Mouse (Mus musculus) heart, adult 2 months (tissue): ENCODE data around the gene Bend6. TPM values are rescaled to one million over a fixed set of nuclear protein-coding genes. Genes with fewer than 3 reads are reported as not detected.

Experiments used
- DNase-seq, 2 experiments: peaks; one replicate each; pipeline ENCODE4 v3.0.0; 2021
- H3K27ac ChIP-seq: fragments of 200-600 bp; 2 replicates; pipeline ENCODE4 v1.8.1; 2022
- H3K27me3 ChIP-seq: fragments of 200-500 bp; 2 replicates; pipeline ENCODE4 v1.6.1; 2012; ENCODE audit warnings: mild to moderate bottlenecking, low read length, inconsistent platforms, mixed read lengths; ENCODE audit not compliant: control insufficient read depth, insufficient read depth
- H3K36me3 ChIP-seq: fragments of 200-500 bp; 2 replicates; pipeline ENCODE4 v1.6.1; 2012; ENCODE audit warnings: low read length, inconsistent platforms; ENCODE audit not compliant: control insufficient read depth, insufficient read depth
- H3K4me1 ChIP-seq: fragments of 200-500 bp; 2 replicates; pipeline ENCODE4 v1.6.1; 2011; ENCODE audit warnings: low read length; ENCODE audit not compliant: control insufficient read depth, insufficient read depth
- H3K4me3 ChIP-seq: fragments of 200-600 bp; 2 replicates; pipeline ENCODE4 v1.8.1; 2022
- H3K79me2 ChIP-seq: fragments of 200-500 bp; replicated peaks from 2 replicates; pipeline ENCODE4 v1.6.1; 2012; ENCODE audit warnings: mild to moderate bottlenecking, inconsistent platforms, low read length, moderate library complexity, mixed read lengths; ENCODE audit not compliant: control insufficient read depth, insufficient read depth
- H3K9ac ChIP-seq: fragments of 200-500 bp; 2 replicates; pipeline ENCODE4 v1.6.1; 2012; ENCODE audit warnings: low read depth, mild to moderate bottlenecking, control low read depth, inconsistent platforms, low read length, mixed read lengths
- CTCF ChIP-seq: fragments of 200-600 bp; IDR thresholded peaks from 2 replicates; pipeline ENCODE4 v1.8.1; 2022; ENCODE audit warnings: antibody characterized with exemption, mild to moderate bottlenecking, moderate library complexity
- EP300 ChIP-seq: fragments of 200-500 bp; IDR thresholded peaks from 2 replicates; pipeline ENCODE4 v1.6.1; 2011; ENCODE audit warnings: low read depth, low read length, control low read depth; ENCODE audit not compliant: insufficient read depth
- POLR2A ChIP-seq: fragments of 200-500 bp; IDR thresholded peaks from 2 replicates; pipeline ENCODE4 v1.6.1; 2011; ENCODE audit warnings: mild to moderate bottlenecking, low read depth, low read length, control low read depth; ENCODE audit not compliant: insufficient read depth
- WGBS: fragments of 180-500 bp; shearing (Covaris S2); methylation state at CpG from one replicate; pipeline ENCODE4 v1.1.7; 2018; 5-methylcytosine and 5-hydroxymethylcytosine counted together
- intact Hi-C: fragments of 180-260 bp; cut with DNase I; formaldehyde crosslinking; loops from one replicate; pipeline ENCODE4 v1.15.1; 2025
- polyA plus RNA-seq: library from polyadenylated mRNA; depleted of rRNA; stranded (reverse); fragments of >200 nt; gene quantifications from 2 replicates; pipeline ENCODE4 v1.2.3, GENCODE M21; 2012
- total RNA-seq, 2 experiments: library from RNA; stranded (reverse); gene quantifications; 2 replicates each; pipeline ENCODE4 v1.2.3; 2021

The Bend6 gene
- total and polyA plus RNA-seq, 3 experiments, result 0.61 to 3.0 (median 2.1) TPM

- Histone ChIP-seq H3K9ac (no peak overlapping the region), H3K27ac (no peak overlapping the region), H3K4me1 (no peaks in the 10 kb centered on the region; the same call in 1 of the 2 replicates), H3K79me2 (no peaks in the 10 kb centered on the region), H3K27me3 (no peaks in the 10 kb centered on the region), H3K36me3 (no peaks in the 10 kb centered on the region; the same call in 1 of the 2 replicates), H3K4me3 (no peak overlapping the region)
- intact Hi-C loops, result loop anchor here (5.0 kb wide), 1 partner anchor 38 kb away; the partner anchor contains the start of genes Bend6 and Dst
- TF ChIP-seq CTCF, result no peak
- no peak for TF ChIP-seq EP300
- no peak for TF ChIP-seq POLR2A
- WGBS, result 75% methylated on average over 6 of the region's 6 CpGs
- DNase-seq, result no peak
Measured at GRCm38 (mm10) chr1:33945756-33946155, 38.1 kb upstream of the Bend6 start.

- Histone ChIP-seq H3K79me2 (no peaks in the 10 kb centered on the region), H3K27me3 (no peaks in the 10 kb centered on the region), H3K4me1 (no peaks in the 10 kb centered on the region; the same call in 1 of the 2 replicates), H3K9ac (no peak overlapping the region), H3K4me3 (peak overlapping the region; percentile 23), H3K36me3 (no peaks in the 10 kb centered on the region; the same call in 1 of the 2 replicates), H3K27ac (no peak overlapping the region; the same call in 1 of the 2 replicates)
- peak; percentile 71 to 78 for DNase-seq
- intact Hi-C loops, result loop anchor here (5.0 kb wide), 1 partner anchor 38 kb away; the partner anchor contains the start of genes Bend6 and Dst
- 34% methylated on average over 17 of the region's 17 CpGs for whole genome bisulfite sequencing
- TF ChIP-seq EP300 (no peak), POLR2A (no peak), CTCF (no peak)
Measured at GRCm38 (mm10) chr1:33944977-33945750, 37.5 kb upstream of the Bend6 start.

- WGBS, result 95% methylated on average over 2 of the region's 2 CpGs
- TF ChIP-seq CTCF (no peak), EP300 (no peak), POLR2A (no peak)
- Histone ChIP-seq H3K4me3 (no peak overlapping the region), H3K9ac (no peak overlapping the region), H3K27me3 (no peaks in the 10 kb centered on the region), H3K79me2 (no peaks in the 10 kb centered on the region), H3K4me1 (no peaks in the 10 kb centered on the region; the same call in 1 of the 2 replicates), H3K27ac (no peak overlapping the region), H3K36me3 (no peaks in the 10 kb centered on the region; the same call in 1 of the 2 replicates)
- no peak for DNase-seq
- intact Hi-C loops, result no loop called here
Measured at GRCm38 (mm10) chr1:33943943-33944342, 36.3 kb upstream of the Bend6 start.

DNA sequence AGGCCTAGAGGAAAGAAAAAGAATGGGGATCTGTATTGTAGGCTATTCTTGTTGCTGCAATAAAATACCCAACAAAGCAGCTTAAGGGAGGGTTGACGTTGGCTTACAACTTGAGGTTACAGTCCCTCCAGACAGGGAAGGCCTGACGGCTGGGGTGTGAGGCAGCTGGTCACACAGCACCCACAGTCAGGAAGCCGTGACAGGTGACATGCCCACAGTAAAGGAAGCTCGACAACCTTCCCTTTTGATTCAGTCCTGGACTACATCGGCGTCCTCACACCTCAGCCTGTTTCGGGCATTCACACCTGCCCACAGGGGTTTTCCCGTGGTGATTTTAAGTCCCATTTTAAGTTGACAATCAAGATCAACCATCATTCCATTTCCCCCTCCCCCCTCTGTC, 35.0 kb upstream of the Bend6 start:
- H3K27ac ChIP-seq, result no peak overlapping the region
- H3K4me1 ChIP-seq, result no peaks in the 10 kb centered on the region; the same call in 1 of the 2 replicates
- TF ChIP-seq POLR2A (no peak), EP300 (no peak), CTCF (no peak)
- H3K9ac ChIP-seq, result no peak overlapping the region
- H3K79me2 ChIP-seq, result no peaks in the 10 kb centered on the region
- H3K4me3 ChIP-seq, result no peak overlapping the region
- WGBS, result 89% methylated on average over 8 of the region's 8 CpGs
- H3K27me3 ChIP-seq, result no peaks in the 10 kb centered on the region
- DNase-seq, result no peak
- no peaks in the 10 kb centered on the region; the same call in 1 of the 2 replicates for H3K36me3 ChIP-seq
- intact Hi-C loops, result no loop called here

DNA sequence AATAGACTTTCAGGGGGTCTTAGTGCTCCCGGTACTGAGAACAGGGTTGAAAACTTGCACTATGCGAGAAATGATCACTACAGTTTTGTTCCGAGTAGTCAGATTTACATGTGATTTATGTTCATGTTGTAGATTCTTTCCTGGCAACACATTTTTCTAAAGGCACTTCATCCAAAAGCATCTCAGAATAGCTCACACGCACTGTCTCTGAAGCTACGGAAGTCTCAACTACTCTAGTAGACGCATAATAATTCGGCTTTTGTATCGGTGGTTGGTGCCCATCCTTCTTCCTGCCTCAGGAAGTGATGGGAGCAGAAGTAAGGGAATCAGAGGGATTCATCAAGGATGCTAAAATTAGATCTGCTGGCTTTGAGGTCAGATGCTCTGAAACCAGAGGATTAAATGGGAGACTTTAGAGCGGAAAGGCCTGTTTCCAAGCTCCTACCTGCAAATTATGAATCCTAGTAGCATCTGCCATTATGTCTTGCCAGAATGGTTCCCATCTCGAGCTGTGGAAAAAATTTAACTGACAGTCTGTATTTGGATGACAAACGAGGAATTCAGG, 32.8 kb upstream of the Bend6 start:
- intact Hi-C loops, result no loop called here
- Histone ChIP-seq H3K4me1 (no peaks in the 10 kb centered on the region; the same call in 1 of the 2 replicates), H3K27me3 (no peaks in the 10 kb centered on the region), H3K27ac (no peak overlapping the region), H3K36me3 (no peaks in the 10 kb centered on the region), H3K9ac (no peak overlapping the region), H3K79me2 (no peaks in the 10 kb centered on the region), H3K4me3 (no peak overlapping the region)
- 70% methylated on average over 11 of the region's 11 CpGs for WGBS
- TF ChIP-seq EP300 (no peak), POLR2A (no peak), CTCF (no peak)
- no peak for DNase-seq

- no peaks in the 10 kb centered on the region; the same call in 1 of the 2 replicates for H3K4me1 ChIP-seq
- no peaks in the 10 kb centered on the region for H3K79me2 ChIP-seq
- WGBS, result 67% methylated on average over 5 of the region's 5 CpGs
- no peak overlapping the region for H3K9ac ChIP-seq
- intact Hi-C loops, result no loop called here
- H3K27ac ChIP-seq, result no peak overlapping the region
- TF ChIP-seq EP300, result no peak
- TF ChIP-seq POLR2A, result no peak
- TF ChIP-seq CTCF, result no peak
- H3K36me3 ChIP-seq, result no peaks in the 10 kb centered on the region
- H3K4me3 ChIP-seq, result no peak overlapping the region
- no peaks in the 10 kb centered on the region for H3K27me3 ChIP-seq
- no peak for DNase-seq
Measured at GRCm38 (mm10) chr1:33939828-33940227, 32.2 kb upstream of the Bend6 start.
